Mouse (Mus musculus): ENCODE measurements at regions not wholly inside any gene's neighbourhood (a gene's known extent, or its start where the extent isn't known, plus 50 kb on each side); places are given as distances from the start of the nearest gene placed in this dataset.

GRCm38 (mm10) chr15:30029257-30029899, 143.0 kb upstream of the Ctnnd2 start:
- POLR2A ChIA-PET, result no interaction called here

GRCm38 (mm10) chr15:30035367-30035766, 137.0 kb upstream of the Ctnnd2 start:
- POLR2A ChIA-PET, result no interaction called here
- CTCF ChIA-PET, result no interaction called here

More at GRCm38 (mm10) chr15:30029257-30029899, 143.0 kb upstream of the Ctnnd2 start:
- CTCF ChIA-PET, result interaction anchor here in 1 of 4 experiments (0.8 kb wide), 1 partner anchor 171 kb away, joined by 3 read pairs; no protein-coding TSS in a partner anchor

- ChIA-PET CTCF (interaction anchor here in 1 of 4 experiments (0.6 kb wide), 1 partner anchor 361 kb away, joined by 6 read pairs; no protein-coding TSS in a partner anchor), POLR2A (no interaction called here)
Measured at GRCm38 (mm10) chr15:30050851-30051250, 121.5 kb upstream of the Ctnnd2 start.

- ChIA-PET POLR2A (no interaction called here), CTCF (no interaction called here)
Measured at GRCm38 (mm10) chr15:30059808-30060207, 112.6 kb upstream of the Ctnnd2 start.

- ChIA-PET POLR2A (no interaction called here), CTCF (no interaction called here)
Measured at GRCm38 (mm10) chr15:30060505-30061342, 111.7 kb upstream of the Ctnnd2 start.

- ChIA-PET POLR2A (interaction anchor here in 2 of 4 experiments (1.3 kb wide), 2 partner anchors 12 to 101 kb away, joined by 3 to 4 read pairs; partner anchors contain the start of gene Ctnnd2 (in 1 of the 2)), CTCF (no interaction called here)
Measured at GRCm38 (mm10) chr15:30071668-30072067, 100.7 kb upstream of the Ctnnd2 start.

- ChIA-PET POLR2A (interaction anchor here in 2 of 4 experiments (1.3 kb wide), 2 partner anchors 12 to 101 kb away, joined by 3 to 4 read pairs; partner anchors contain the start of gene Ctnnd2 (in 1 of the 2)), CTCF (no interaction called here)
Measured at GRCm38 (mm10) chr15:30072301-30072700, 100.1 kb upstream of the Ctnnd2 start.

GRCm38 (mm10) chr15:30087120-30087519, 85.3 kb upstream of the Ctnnd2 start:
- POLR2A ChIA-PET, result no interaction called here
- CTCF ChIA-PET, result no interaction called here

- CTCF ChIA-PET, result no interaction called here
- POLR2A ChIA-PET, result no interaction called here
Measured at GRCm38 (mm10) chr15:30122061-30122460, 50.3 kb upstream of the Ctnnd2 start.
